Comparison of ENCODE assay signal across 8 mouse cellular contexts in the genomic region with DNA sequence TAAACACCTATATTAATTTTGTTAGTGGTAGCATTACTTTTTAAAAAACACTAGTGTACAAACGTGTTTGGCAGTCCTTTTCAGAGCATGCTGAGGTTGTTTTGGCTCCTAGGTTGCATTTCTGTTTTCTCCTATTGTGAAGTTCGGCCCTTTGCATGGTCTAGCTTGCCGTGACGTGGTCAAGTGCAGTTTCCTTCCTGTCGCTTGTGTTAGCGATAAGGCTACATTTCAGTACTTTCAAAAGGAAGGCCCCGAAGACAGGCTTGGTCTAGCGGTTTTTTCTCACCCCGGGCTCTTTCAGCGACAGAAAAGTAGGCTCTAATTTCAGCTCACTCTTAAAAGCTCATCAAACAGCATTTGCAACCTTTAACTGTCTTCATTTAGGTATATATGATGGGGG. TPM values are rescaled to one million over a fixed set of nuclear protein-coding genes. Genes with fewer than 3 reads are reported as not detected.
DNase-seq lines count a peak whose midpoint lies in the region.

No protein-coding gene starts in this region.

- H3K27ac ChIP-seq in brown adipose tissue, adult 24 weeks (replicated peaks; ENCODE audit: low read depth, low read length): peak overlapping the region; percentile 85
- H3K27ac ChIP-seq in forebrain, embryonic 10.5 days: no peak overlapping the region

- WGBS in forebrain, embryonic 10.5 days: 82% methylated on average over 10 of the region's 10 CpGs

- H3K9me3 ChIP-seq in forebrain, embryonic 10.5 days: no peaks in the 10 kb centered on the region

- H3K4me1 ChIP-seq in brown adipose tissue, adult 24 weeks (ENCODE audit: control insufficient read depth, insufficient read depth, insufficient read length, low read length): peaks cover 23% of the 10 kb centered on the region
- no peaks in the 10 kb centered on the region for H3K4me1 ChIP-seq in forebrain, embryonic 10.5 days

- DNase-seq in B cell, adult 2 months: peak; percentile 68 to 72
- DNase-seq in induced T-regulatory cell, adult 2 months (ENCODE audit: low read depth): peak; percentile 90
- peak; percentile 77 for DNase-seq in lung, postnatal 25 days (ENCODE audit: low spot score)
- DNase-seq in forebrain, embryonic 10.5 days (ENCODE audit: extremely low spot score, low spot score): no peak
- no peak for DNase-seq in layer of hippocampus, adult 18-20 months (ENCODE audit: low spot score in 2 of 2)
- no peak for DNase-seq in testis, postnatal 14 days (ENCODE audit: low spot score)
- no peak for DNase-seq in left cerebral cortex, adult 18-20 months (ENCODE audit: low spot score in 2 of 2)

- H3K27me3 ChIP-seq in forebrain, embryonic 10.5 days (ENCODE audit: poor library complexity, severe bottlenecking): no peaks in the 10 kb centered on the region

- H3K4me3 ChIP-seq in brown adipose tissue, adult 24 weeks (ENCODE audit: insufficient read depth, low read depth, low read length): peak overlapping the region; percentile 43
- no peak overlapping the region for H3K4me3 ChIP-seq in forebrain, embryonic 10.5 days

- H3K36me3 ChIP-seq in forebrain, embryonic 10.5 days (replicated peaks): no peaks in the 10 kb centered on the region

RNA-seq across cellular contexts. Expression of gene Sugt1, which starts 52.2 kb away (rescaled TPM):
- polyA plus RNA-seq in brown adipose tissue, adult 24 weeks (2012; ENCODE audit: insufficient read depth, insufficient read length, missing spikeins): 156 and 182 TPM in 2 replicates
- 152 and 162 TPM in 2 replicates for polyA plus RNA-seq in forebrain, embryonic 10.5 days (2016; fragmentation: Nextera tagmentation; extraction: Ambion mirVana)
- 10 to 100 TPM; 89.7 to 93.8 TPM for total RNA-seq in layer of hippocampus, adult 18-20 months (2021)
- 10 to 100 TPM; 88.2 to 97.0 TPM for total RNA-seq in left cerebral cortex, adult 18-20 months (2021)

RNA-seq across cellular contexts. Expression of gene Wbp4, which starts 54.0 kb away (rescaled TPM):
- 25.0 and 28.1 TPM in 2 replicates for polyA plus RNA-seq in brown adipose tissue, adult 24 weeks (2012; ENCODE audit: insufficient read depth, insufficient read length, missing spikeins)
- polyA plus RNA-seq in forebrain, embryonic 10.5 days (2016; fragmentation: Nextera tagmentation; extraction: Ambion mirVana): 45.6 and 51.5 TPM in 2 replicates
- 10 to 100 TPM; 50.0 to 54.8 TPM for total RNA-seq in layer of hippocampus, adult 18-20 months (2021)
- 10 to 100 TPM; 49.9 to 52.8 TPM for total RNA-seq in left cerebral cortex, adult 18-20 months (2021)

RNA-seq across cellular contexts. Expression of gene Elf1, which starts 54.3 kb away (rescaled TPM):
- 10.0 and 11.5 TPM in 2 replicates for polyA plus RNA-seq in brown adipose tissue, adult 24 weeks (2012; ENCODE audit: insufficient read depth, insufficient read length, missing spikeins)
- polyA plus RNA-seq in forebrain, embryonic 10.5 days (2016; fragmentation: Nextera tagmentation; extraction: Ambion mirVana): 3.8 TPM in 2 replicates
- total RNA-seq in layer of hippocampus, adult 18-20 months (2021): 1 to 10 TPM; 4.7 to 5.1 TPM
- total RNA-seq in left cerebral cortex, adult 18-20 months (2021): 1 to 10 TPM; 4.5 to 4.7 TPM

Comparison
In these comparisons a context has a peak if more than half of its experiments do, and no peak if none do; other contexts are left out.
1. DNase-seq: peak in B cell, adult 2 months (2 of 2), induced T-regulatory cell, adult 2 months (single experiment) and lung, postnatal 25 days (single experiment); none in forebrain, embryonic 10.5 days (single experiment), layer of hippocampus, adult 18-20 months (0 of 2), testis, postnatal 14 days (single experiment) and left cerebral cortex, adult 18-20 months (0 of 2).